Mouse (Mus musculus): Measurements from ENCODE around the gene Thrb. TPM values are rescaled to one million over a fixed set of nuclear protein-coding genes. Genes with fewer than 3 reads are reported as not detected.
A peak's percentile ranks its signal among the peaks of the same experiment; 100 is the strongest.

Gene Thrb
- polyA plus RNA-seq, 1 experiment from 2014 or later, result 1.2 TPM

DNA sequence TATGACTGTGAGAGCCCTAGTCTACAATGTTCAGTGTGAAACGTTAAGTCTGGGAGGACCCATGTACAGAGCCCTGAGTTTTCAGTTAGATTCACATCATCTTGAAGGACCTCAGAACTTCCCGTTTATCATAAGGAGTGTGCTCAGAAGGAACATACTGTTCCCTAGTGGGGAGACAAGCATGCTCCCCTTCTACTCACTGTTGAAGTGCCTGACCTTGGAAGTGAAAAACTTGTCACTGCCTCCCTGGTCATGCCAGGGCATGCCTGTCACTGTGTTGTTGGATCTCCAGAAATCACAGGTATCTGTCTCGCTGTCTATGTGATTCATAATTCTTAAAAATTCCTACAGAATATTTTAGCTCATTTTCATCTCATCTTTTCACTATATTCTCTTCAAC, 323.3 kb downstream of the Thrb start:
- no peak for ATAC-seq
- no peaks in the 10 kb centered on the region for H3K36me3 ChIP-seq (ENCODE audit: control insufficient read depth, insufficient read depth, low read length)
- H3K27ac ChIP-seq (ENCODE audit: low read depth, low read length), result no peak overlapping the region
- no peaks in the 10 kb centered on the region for H3K27me3 ChIP-seq (replicated peaks; ENCODE audit: control insufficient read depth, insufficient read depth, low read length)
- no peaks in the 10 kb centered on the region for H3K9me3 ChIP-seq (replicated peaks; ENCODE audit: control insufficient read depth, low read length)
- H3K4me2 ChIP-seq (ENCODE audit: low read length), result no peak overlapping the region
- H3K9ac ChIP-seq (ENCODE audit: low read length), result no peak overlapping the region
- 86% methylated on average over 3 of the region's 3 CpGs for WGBS
- H3K4me1 ChIP-seq (ENCODE audit: control insufficient read depth, insufficient read depth, low read length), result no peaks in the 10 kb centered on the region
- no peak for DNase-seq (ENCODE audit: low spot score)
- H3K4me3 ChIP-seq (ENCODE audit: low read depth, low read length), result no peak overlapping the region

DNA sequence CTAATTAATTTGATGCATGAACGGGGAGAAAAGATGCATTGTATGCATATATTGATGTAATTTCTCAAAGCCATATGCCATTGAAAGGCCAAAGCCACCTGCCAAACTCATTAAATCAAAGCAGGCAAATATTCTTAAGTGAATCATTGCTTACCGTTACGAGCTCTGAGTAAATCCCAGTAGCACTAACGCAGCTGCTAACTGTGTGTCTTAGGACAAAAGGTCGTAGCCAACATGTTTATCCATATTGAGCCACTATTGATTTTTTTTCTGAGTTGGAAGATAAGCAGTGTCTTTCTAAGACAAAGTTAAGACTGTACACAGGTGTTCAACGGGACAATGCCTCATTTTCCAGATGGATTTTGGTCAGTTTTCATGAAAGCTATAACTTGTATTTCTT, 323.8 kb downstream of the Thrb start:
- no peak for DNase-seq (ENCODE audit: low spot score)

DNA sequence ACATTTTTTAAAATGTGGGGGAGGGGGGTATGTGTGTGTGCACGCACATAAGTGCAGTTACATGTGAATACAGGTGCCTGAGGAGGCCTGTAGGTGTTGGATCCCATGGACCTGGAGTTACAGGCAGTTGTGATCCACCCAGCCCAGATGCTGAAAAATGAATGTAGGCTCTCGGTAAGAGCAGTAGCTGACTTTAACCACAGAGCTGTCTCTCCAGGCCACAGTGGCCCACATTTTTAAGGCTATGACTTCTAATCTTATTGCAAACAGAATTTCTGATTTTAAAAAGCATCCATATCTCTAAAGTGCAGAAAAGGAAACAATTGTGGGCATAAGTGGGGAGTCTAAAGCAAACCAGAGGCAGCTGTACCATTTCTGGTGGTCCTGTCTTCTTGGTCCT, 328.5 kb downstream of the Thrb start:
- H3K4me1 ChIP-seq (ENCODE audit: control insufficient read depth, insufficient read depth, low read length), result no peaks in the 10 kb centered on the region
- no peaks in the 10 kb centered on the region for H3K36me3 ChIP-seq (ENCODE audit: control insufficient read depth, insufficient read depth, low read length)
- 85% methylated on average over 2 of the region's 2 CpGs for WGBS
- no peak for DNase-seq (ENCODE audit: low spot score)
- H3K9me3 ChIP-seq (replicated peaks; ENCODE audit: control insufficient read depth, low read length), result no peaks in the 10 kb centered on the region
- no peak overlapping the region for H3K4me2 ChIP-seq (ENCODE audit: low read length)
- H3K4me3 ChIP-seq (ENCODE audit: low read depth, low read length), result no peak overlapping the region
- no peak for ATAC-seq
- H3K27ac ChIP-seq (ENCODE audit: low read depth, low read length), result no peak overlapping the region
- H3K9ac ChIP-seq (ENCODE audit: low read length), result no peak overlapping the region
- H3K27me3 ChIP-seq (replicated peaks; ENCODE audit: control insufficient read depth, insufficient read depth, low read length), result no peaks in the 10 kb centered on the region

More for the DNA sequence above, 323.8 kb downstream of the Thrb start:
- WGBS, result 66% methylated on average over 6 of the region's 6 CpGs
- no peaks in the 10 kb centered on the region for H3K27me3 ChIP-seq (replicated peaks; ENCODE audit: control insufficient read depth, insufficient read depth, low read length)
- no peak overlapping the region for H3K9ac ChIP-seq (ENCODE audit: low read length)
- H3K27ac ChIP-seq (ENCODE audit: low read depth, low read length), result no peak overlapping the region
- no peaks in the 10 kb centered on the region for H3K4me1 ChIP-seq (ENCODE audit: control insufficient read depth, insufficient read depth, low read length)
- no peaks in the 10 kb centered on the region for H3K36me3 ChIP-seq (ENCODE audit: control insufficient read depth, insufficient read depth, low read length)
- no peaks in the 10 kb centered on the region for H3K9me3 ChIP-seq (replicated peaks; ENCODE audit: control insufficient read depth, low read length)
- no peak for ATAC-seq
- no peak overlapping the region for H3K4me3 ChIP-seq (ENCODE audit: low read depth, low read length)
- no peak overlapping the region for H3K4me2 ChIP-seq (ENCODE audit: low read length)

DNA sequence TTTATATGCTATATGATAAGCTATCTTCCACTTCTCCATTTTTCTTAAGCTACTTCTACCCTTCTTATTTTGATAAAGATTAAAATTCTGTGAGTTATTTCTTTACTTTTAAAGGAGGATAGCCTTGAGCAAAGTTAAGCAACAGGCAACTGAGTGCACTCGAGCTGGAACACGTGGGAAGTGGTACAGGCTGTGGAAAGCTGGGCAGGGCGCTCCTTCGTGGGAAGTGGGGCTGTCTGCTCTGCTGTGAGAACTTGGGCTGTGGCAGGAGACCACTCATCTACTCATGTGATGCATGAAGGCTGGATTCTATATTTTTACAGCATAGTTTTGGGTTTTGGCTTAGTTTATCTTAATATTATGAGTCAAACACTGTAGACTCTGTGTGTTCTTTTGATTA, 329.1 kb downstream of the Thrb start:
- WGBS, result 84% methylated on average over 4 of the region's 4 CpGs
- H3K4me1 ChIP-seq (ENCODE audit: control insufficient read depth, insufficient read depth, low read length), result no peaks in the 10 kb centered on the region
- no peak overlapping the region for H3K9ac ChIP-seq (ENCODE audit: low read length)
- no peaks in the 10 kb centered on the region for H3K27me3 ChIP-seq (replicated peaks; ENCODE audit: control insufficient read depth, insufficient read depth, low read length)
- no peak overlapping the region for H3K4me2 ChIP-seq (ENCODE audit: low read length)
- H3K36me3 ChIP-seq (ENCODE audit: control insufficient read depth, insufficient read depth, low read length), result no peaks in the 10 kb centered on the region
- H3K4me3 ChIP-seq (ENCODE audit: low read depth, low read length), result no peak overlapping the region
- no peak overlapping the region for H3K27ac ChIP-seq (ENCODE audit: low read depth, low read length)
- H3K9me3 ChIP-seq (replicated peaks; ENCODE audit: control insufficient read depth, low read length), result no peaks in the 10 kb centered on the region
- no peak for DNase-seq (ENCODE audit: low spot score)
- ATAC-seq, result no peak

DNA sequence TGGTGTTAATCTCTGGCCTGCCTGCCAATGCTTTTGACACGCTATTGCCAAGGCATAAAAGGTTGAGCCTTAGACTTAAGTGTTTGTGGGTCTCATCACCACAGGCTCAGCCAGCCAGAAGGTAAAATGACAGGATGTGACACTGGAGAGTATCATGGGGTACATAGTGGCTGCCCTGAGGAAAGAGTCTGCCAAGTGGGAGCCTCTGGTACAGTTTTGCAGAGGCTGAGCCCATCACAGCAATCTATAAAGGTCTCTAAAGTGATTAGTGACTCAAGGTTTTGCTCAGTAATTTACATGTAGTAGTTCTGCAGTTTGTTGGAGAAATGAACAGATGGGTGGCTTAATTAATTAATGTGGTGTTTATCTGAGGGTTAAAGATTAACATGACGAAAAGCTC, 330.1 kb downstream of the Thrb start:
- Histone ChIP-seq H3K9ac (ENCODE audit: low read length) (no peak overlapping the region), H3K4me3 (ENCODE audit: low read depth, low read length) (no peak overlapping the region), H3K27me3 (replicated peaks; ENCODE audit: control insufficient read depth, insufficient read depth, low read length) (no peaks in the 10 kb centered on the region), H3K4me1 (ENCODE audit: control insufficient read depth, insufficient read depth, low read length) (no peaks in the 10 kb centered on the region), H3K27ac (ENCODE audit: low read depth, low read length) (no peak overlapping the region), H3K36me3 (ENCODE audit: control insufficient read depth, insufficient read depth, low read length) (no peaks in the 10 kb centered on the region), H3K9me3 (replicated peaks; ENCODE audit: control insufficient read depth, low read length) (no peaks in the 10 kb centered on the region), H3K4me2 (ENCODE audit: low read length) (no peak overlapping the region)
- DNase-seq (ENCODE audit: low spot score) (no peak), ATAC-seq (no peak)
- WGBS, result 61% methylated on average over 2 of the region's 2 CpGs

DNA sequence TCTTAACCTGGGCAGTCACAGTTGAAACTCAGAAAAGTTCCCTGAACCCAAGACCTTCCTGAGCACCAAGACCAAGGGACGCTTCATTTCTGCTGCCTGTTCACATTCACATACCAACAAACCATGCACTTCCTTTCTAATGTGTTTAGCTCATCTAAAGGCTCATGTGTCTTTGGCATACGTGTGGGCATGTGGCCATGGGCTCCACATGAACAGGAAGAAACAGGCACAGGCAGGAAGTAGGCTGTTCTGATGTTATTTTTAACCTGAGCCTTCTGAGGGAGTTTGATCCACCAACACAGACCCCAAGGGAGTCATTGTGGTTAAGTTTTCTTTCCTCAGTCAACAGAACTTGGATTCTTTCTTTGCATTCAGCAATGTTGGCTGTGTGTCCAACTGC, 341.8 kb downstream of the Thrb start:
- Histone ChIP-seq H3K4me1 (ENCODE audit: control insufficient read depth, insufficient read depth, low read length) (no peaks in the 10 kb centered on the region), H3K4me3 (ENCODE audit: low read depth, low read length) (no peak overlapping the region), H3K27me3 (replicated peaks; ENCODE audit: control insufficient read depth, insufficient read depth, low read length) (no peaks in the 10 kb centered on the region), H3K36me3 (ENCODE audit: control insufficient read depth, insufficient read depth, low read length) (no peaks in the 10 kb centered on the region), H3K4me2 (ENCODE audit: low read length) (no peak overlapping the region), H3K9me3 (replicated peaks; ENCODE audit: control insufficient read depth, low read length) (no peaks in the 10 kb centered on the region), H3K27ac (ENCODE audit: low read depth, low read length) (no peak overlapping the region), H3K9ac (ENCODE audit: low read length) (no peak overlapping the region)
- ATAC-seq, result no peak
- no peak for DNase-seq (ENCODE audit: low spot score)
- 84% methylated on average over 2 of the region's 2 CpGs for WGBS

DNA sequence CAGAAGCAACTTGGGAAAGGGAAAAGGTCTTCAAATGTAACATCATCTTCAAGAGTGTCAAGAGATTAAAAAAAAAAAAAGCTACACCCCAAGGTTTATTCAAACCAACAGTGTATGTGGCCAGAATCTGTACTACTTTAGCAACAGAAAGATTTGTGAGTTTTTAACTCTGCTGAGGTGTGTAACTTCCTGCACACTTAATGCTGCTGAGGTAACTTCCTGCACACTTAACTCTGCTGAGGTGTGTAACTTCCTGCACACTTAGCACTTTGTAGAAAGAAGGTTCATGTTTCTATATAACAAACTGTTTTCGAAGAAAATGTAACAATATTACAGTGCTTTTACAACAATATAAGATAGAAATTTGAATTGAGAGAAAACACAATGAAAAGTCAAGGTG, 343.6 kb downstream of the Thrb start:
- Histone ChIP-seq H3K4me2 (ENCODE audit: low read length) (no peak overlapping the region), H3K9ac (ENCODE audit: low read length) (no peak overlapping the region), H3K36me3 (ENCODE audit: control insufficient read depth, insufficient read depth, low read length) (no peaks in the 10 kb centered on the region), H3K27me3 (replicated peaks; ENCODE audit: control insufficient read depth, insufficient read depth, low read length) (no peaks in the 10 kb centered on the region), H3K9me3 (replicated peaks; ENCODE audit: control insufficient read depth, low read length) (no peaks in the 10 kb centered on the region), H3K4me1 (ENCODE audit: control insufficient read depth, insufficient read depth, low read length) (no peaks in the 10 kb centered on the region), H3K27ac (ENCODE audit: low read depth, low read length) (no peak overlapping the region), H3K4me3 (ENCODE audit: low read depth, low read length) (no peak overlapping the region)
- 93% methylated on average over 1 of the region's 1 CpGs for WGBS
- DNase-seq (ENCODE audit: low spot score) (no peak), ATAC-seq (no peak)

DNA sequence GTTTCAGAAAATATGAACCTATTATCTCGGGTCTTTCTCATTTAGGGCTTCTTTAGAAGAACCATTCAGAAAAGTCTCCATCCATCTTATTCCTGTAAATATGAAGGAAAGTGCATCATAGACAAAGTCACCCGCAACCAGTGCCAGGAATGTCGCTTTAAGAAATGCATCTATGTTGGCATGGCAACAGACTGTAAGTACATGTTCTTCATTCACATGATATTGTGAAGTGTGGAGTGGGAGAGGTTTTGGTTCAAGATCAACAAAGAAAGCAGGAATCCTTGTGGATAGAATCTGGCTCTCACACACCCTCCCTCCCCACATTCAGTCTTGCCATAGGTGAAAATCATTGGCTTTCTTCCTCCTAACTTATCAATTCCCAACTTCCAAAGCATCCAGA, 348.5 kb downstream of the Thrb start:
- H3K27me3 ChIP-seq (replicated peaks; ENCODE audit: control insufficient read depth, insufficient read depth, low read length), result no peaks in the 10 kb centered on the region
- ATAC-seq, result no peak
- peak; percentile 4 for DNase-seq (ENCODE audit: low spot score)
- 86% methylated on average over 3 of the region's 3 CpGs for whole genome bisulfite sequencing
- no peak overlapping the region for H3K4me2 ChIP-seq (ENCODE audit: low read length)
- no peaks in the 10 kb centered on the region for H3K36me3 ChIP-seq (ENCODE audit: control insufficient read depth, insufficient read depth, low read length)
- H3K27ac ChIP-seq (ENCODE audit: low read depth, low read length), result no peak overlapping the region
- no peaks in the 10 kb centered on the region for H3K4me1 ChIP-seq (ENCODE audit: control insufficient read depth, insufficient read depth, low read length)
- no peaks in the 10 kb centered on the region for H3K9me3 ChIP-seq (replicated peaks; ENCODE audit: control insufficient read depth, low read length)
- H3K9ac ChIP-seq (ENCODE audit: low read length), result no peak overlapping the region
- no peak overlapping the region for H3K4me3 ChIP-seq (ENCODE audit: low read depth, low read length)

DNA sequence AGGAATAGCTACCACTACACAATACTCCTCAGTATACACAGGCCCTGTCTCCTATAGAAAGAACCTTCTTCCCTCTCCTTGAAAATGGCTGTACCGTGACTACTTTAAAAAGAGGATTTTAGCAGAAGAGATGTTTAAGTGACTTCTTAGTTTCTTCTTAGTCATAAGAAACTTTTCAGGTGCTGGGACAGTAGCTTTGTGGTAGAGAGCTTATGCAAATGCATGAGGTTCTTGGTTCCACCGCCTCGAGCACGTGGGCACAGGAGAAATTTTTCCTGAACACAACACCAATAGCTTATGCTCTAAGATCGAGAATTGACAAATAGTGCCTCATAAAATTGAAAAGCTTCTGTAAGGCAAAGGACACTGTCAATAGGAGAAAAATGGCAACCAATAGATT, 356.5 kb downstream of the Thrb start:
- Histone ChIP-seq H3K9ac (ENCODE audit: low read length) (no peak overlapping the region), H3K4me2 (ENCODE audit: low read length) (no peak overlapping the region), H3K27ac (ENCODE audit: low read depth, low read length) (no peak overlapping the region), H3K4me3 (ENCODE audit: low read depth, low read length) (no peak overlapping the region), H3K9me3 (replicated peaks; ENCODE audit: control insufficient read depth, low read length) (no peaks in the 10 kb centered on the region), H3K27me3 (replicated peaks; ENCODE audit: control insufficient read depth, insufficient read depth, low read length) (no peaks in the 10 kb centered on the region), H3K36me3 (ENCODE audit: control insufficient read depth, insufficient read depth, low read length) (no peaks in the 10 kb centered on the region), H3K4me1 (ENCODE audit: control insufficient read depth, insufficient read depth, low read length) (no peaks in the 10 kb centered on the region)
- 93% methylated on average over 5 of the region's 5 CpGs for WGBS
- ATAC-seq (no peak), DNase-seq (ENCODE audit: low spot score) (no peak)

DNA sequence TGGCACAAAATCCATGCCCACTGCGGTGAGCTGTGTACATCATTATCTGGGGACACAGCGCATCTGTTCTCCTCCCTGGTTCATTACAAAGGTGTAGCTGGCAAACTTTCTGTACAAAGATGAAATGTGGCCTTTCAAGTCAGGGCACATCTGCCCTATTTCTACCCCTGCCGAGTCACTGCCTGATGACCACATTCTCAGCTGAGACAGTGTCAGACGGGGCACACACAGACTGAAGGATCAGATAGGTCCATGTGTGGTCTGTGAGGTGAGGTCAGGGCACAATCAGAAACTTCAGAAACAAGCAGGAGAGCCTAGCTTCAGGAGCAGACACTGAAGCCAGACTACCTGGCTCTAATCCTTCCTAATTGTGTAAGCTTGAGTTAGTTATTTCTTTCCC, 360.1 kb downstream of the Thrb start:
- ATAC-seq, result no peak
- Histone ChIP-seq H3K36me3 (ENCODE audit: control insufficient read depth, insufficient read depth, low read length) (no peaks in the 10 kb centered on the region), H3K4me3 (ENCODE audit: low read depth, low read length) (no peak overlapping the region), H3K27me3 (replicated peaks; ENCODE audit: control insufficient read depth, insufficient read depth, low read length) (no peaks in the 10 kb centered on the region), H3K4me2 (ENCODE audit: low read length) (no peak overlapping the region), H3K9ac (ENCODE audit: low read length) (no peak overlapping the region), H3K4me1 (ENCODE audit: control insufficient read depth, insufficient read depth, low read length) (no peaks in the 10 kb centered on the region), H3K27ac (ENCODE audit: low read depth, low read length) (no peak overlapping the region), H3K9me3 (replicated peaks; ENCODE audit: control insufficient read depth, low read length) (no peaks in the 10 kb centered on the region)
- no peak for DNase-seq (ENCODE audit: low spot score)
- 71% methylated on average over 4 of the region's 4 CpGs for WGBS

Data from forebrain, embryonic 14.5 days (tissue).